Mouse (Mus musculus) lung, adult 2 months (tissue): ENCODE measurements at regions not wholly inside any gene's neighbourhood (a gene's known extent, or its start where the extent isn't known, plus 50 kb on each side); places are given as distances from the start of the nearest gene placed in this dataset.

Experiments used
- CTCF ChIP-seq: fragments of 200-500 bp; IDR thresholded peaks from 2 replicates; pipeline ENCODE4 v1.5.1; 2011; ENCODE audit warnings: mild to moderate bottlenecking, low read length, control low read depth; ENCODE audit not compliant: insufficient read depth
- POLR2A ChIP-seq: fragments of 200-500 bp; IDR thresholded peaks from 2 replicates; pipeline ENCODE4 v1.6.1; 2011; ENCODE audit warnings: low read depth, mild to moderate bottlenecking, control low read depth, low read length, borderline replicate concordance; ENCODE audit errors: extremely low read depth

DNA sequence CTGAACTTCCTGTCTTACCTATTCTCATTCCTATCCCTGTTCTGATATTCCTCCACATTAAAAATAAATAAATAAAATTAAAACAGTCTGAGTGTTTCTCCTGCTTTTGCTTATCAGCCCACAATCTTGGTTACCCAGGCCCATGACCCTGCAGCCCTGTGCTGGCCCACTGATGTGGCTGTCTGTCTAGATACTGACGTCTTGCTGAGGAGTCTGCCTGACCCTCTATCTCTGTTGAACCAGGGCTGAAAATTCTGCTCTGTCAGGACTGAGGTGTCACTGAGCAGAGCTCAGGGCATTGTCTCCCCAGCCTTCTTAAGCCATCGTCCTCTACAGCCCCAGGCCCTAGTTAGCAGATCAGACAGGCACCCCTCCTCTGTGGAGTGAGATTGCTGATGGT, 321.2 kb downstream of the Satb1 start:
- TF ChIP-seq CTCF (no peak), POLR2A (no peak)
